Mouse (Mus musculus): ENCODE measurements around the gene Ghrhr.

- TF ChIP-seq CTCF (IDR thresholded peaks at IDR 0.05; ENCODE audit: insufficient read depth, low read depth, low read length), result no peak
- TF ChIP-seq POLR2A (IDR thresholded peaks at IDR 0.05; ENCODE audit: insufficient read depth, low read depth, low read length), result no peak
Observed at GRCm38 (mm10) chr6:55396176-55396575, 20.1 kb downstream of the Ghrhr start.
